Mouse (Mus musculus) liver, embryonic 14.5 days (tissue): ENCODE results near the gene Chd4.

ENCODE experiments used
- CTCF ChIP-seq: IDR thresholded peaks from 2 replicates; pipeline ENCODE4 v1.5.1; 2016; ENCODE audit warnings: antibody characterized with exemption, low read depth, control low read depth
- EP300 ChIP-seq: IDR thresholded peaks from 2 replicates; pipeline ENCODE4 v1.6.1; 2016; ENCODE audit warnings: antibody characterized with exemption, low read depth

GRCm38 (mm10) chr6:125147329-125147728 lies 51.5 kb downstream of the Chd4 start:
- TF ChIP-seq EP300 (no peak), CTCF (no peak)
